ENCODE assay signal across 8 mouse cellular contexts in the genomic region with DNA sequence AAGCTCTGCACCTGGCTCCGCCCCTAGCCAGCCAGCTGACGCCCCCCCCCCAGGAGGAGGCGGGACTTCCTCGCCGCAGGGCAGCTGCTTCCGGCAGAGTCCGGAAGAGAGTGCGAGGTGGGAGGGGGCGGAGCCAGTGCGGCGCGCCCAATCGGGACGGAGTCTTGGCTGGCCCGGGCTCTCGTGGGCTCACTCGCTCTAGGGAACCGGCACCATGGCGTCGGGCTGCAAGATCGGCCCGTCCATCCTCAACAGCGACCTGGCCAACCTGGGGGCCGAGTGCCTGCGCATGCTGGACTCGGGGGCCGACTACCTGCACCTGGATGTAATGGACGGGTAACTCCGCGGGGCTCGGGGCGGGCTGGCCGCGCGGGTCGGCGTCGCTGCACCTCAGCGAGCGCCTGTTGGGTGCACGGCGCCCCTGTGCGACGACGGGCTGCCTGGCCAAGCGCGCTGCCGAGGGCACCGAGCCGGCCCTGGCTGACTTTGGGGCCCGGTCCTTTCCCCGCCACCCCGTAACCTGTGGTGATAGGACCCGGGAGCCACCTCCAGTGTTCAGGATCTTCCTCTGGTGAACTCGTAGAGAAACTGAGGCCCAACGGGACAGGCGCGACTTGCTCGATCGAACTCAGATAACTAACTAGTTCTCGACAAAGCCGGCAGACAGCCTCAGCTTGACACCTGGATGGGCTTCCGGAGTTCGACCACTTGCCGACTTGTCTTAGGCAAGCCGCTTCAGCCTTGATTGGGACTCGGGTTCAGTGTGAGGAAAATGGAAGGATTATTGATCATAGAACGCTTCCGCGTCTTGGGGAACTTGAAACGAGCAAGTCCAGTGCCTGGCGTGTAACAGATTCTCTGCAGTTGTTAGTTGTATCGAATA. TPM values are rescaled to one million over a fixed set of nuclear protein-coding genes. Genes with fewer than 3 reads are reported as not detected.
DNase-seq lines count a peak whose midpoint lies in the region; ATAC-seq and TF ChIP-seq lines count a peak whose summit lies in the region.

TSS of gene Rpe (plus strand) at position 139 of the 883 bp plus-strand sequence.

- H3K36me3 ChIP-seq in embryonic facial prominence, embryonic 15.5 days: no peaks in the 10 kb centered on the region
- H3K36me3 ChIP-seq in kidney, embryonic 14.5 days (ENCODE audit: control insufficient read depth, insufficient read depth, low read length): no peaks in the 10 kb centered on the region
- no peaks in the 10 kb centered on the region for H3K36me3 ChIP-seq in limb, embryonic 15.5 days

- under 1% methylated on average over 73 of the region's 73 CpGs for WGBS in bone marrow, adult 2 months
- WGBS in embryonic facial prominence, embryonic 15.5 days: under 1% methylated on average over 73 of the region's 73 CpGs
- under 1% methylated on average over 58 of the region's 73 CpGs for WGBS in kidney, embryonic 14.5 days
- under 1% methylated on average over 73 of the region's 73 CpGs for WGBS in limb, embryonic 15.5 days

- H3K27ac ChIP-seq in bone marrow, adult 2 months (ENCODE audit: control insufficient read depth, insufficient read depth, low read depth, low read length, poor library complexity): peak within 1 kb of the TSS; percentile 93
- peak within 1 kb of the TSS; percentile 85 for H3K27ac ChIP-seq in embryonic facial prominence, embryonic 15.5 days (replicated peaks)
- H3K27ac ChIP-seq in kidney, embryonic 14.5 days (ENCODE audit: low read depth, low read length): peak within 1 kb of the TSS; percentile 34; the same call in 1 of the 2 replicates
- H3K27ac ChIP-seq in limb, embryonic 15.5 days: peak within 1 kb of the TSS; percentile 82

- no peaks in the 10 kb centered on the region for H3K27me3 ChIP-seq in embryonic facial prominence, embryonic 15.5 days
- no peaks in the 10 kb centered on the region for H3K27me3 ChIP-seq in kidney, embryonic 14.5 days (ENCODE audit: control insufficient read depth, insufficient read depth, low read length)
- no peaks in the 10 kb centered on the region for H3K27me3 ChIP-seq in limb, embryonic 15.5 days

- no peak for TF ChIP-seq CTCF in bone marrow, adult 2 months (IDR thresholded peaks at IDR 0.05; ENCODE audit: control insufficient read depth, insufficient read depth, low read length)

- H3K4me2 ChIP-seq in embryonic facial prominence, embryonic 15.5 days (replicated peaks): peak within 1 kb of the TSS; percentile 56
- H3K4me2 ChIP-seq in kidney, embryonic 14.5 days (replicated peaks; ENCODE audit: low read depth, low read length): peak within 1 kb of the TSS; percentile 66
- H3K4me2 ChIP-seq in limb, embryonic 15.5 days: peak within 1 kb of the TSS; percentile 55

- DNase-seq in 416B (ENCODE audit: low read depth): peak; percentile 93
- DNase-seq in heart, adult 9 months (ENCODE audit: low spot score in 2 of 2): peak; percentile 89 to 90
- DNase-seq in monocyte, adult 2 months (ENCODE audit: low read depth in 1 of 2, low spot score in 2 of 2): peak; percentile 75 to 83
- DNase-seq in spleen, postnatal 36 days (ENCODE audit: low spot score in 2 of 2): peak; percentile 92 to 93

- TF ChIP-seq POLR2A in bone marrow, adult 2 months (IDR thresholded peaks at IDR 0.05; ENCODE audit: borderline replicate concordance, control insufficient read depth, low read depth, low read length): peak; percentile 91

- H3K9me3 ChIP-seq in embryonic facial prominence, embryonic 15.5 days (replicated peaks): no peaks in the 10 kb centered on the region
- no peaks in the 10 kb centered on the region for H3K9me3 ChIP-seq in kidney, embryonic 14.5 days (ENCODE audit: control insufficient read depth, low read length)
- H3K9me3 ChIP-seq in limb, embryonic 15.5 days: no peaks in the 10 kb centered on the region

- peak; percentile 100 for ATAC-seq in embryonic facial prominence, embryonic 15.5 days (ENCODE audit: insufficient number of reproducible peaks, low FRiP score, low TSS enrichment, low read depth)
- ATAC-seq in kidney, embryonic 14.5 days (ENCODE audit: low FRiP score, low TSS enrichment): peak; percentile 100
- peak; percentile 99 for ATAC-seq in limb, embryonic 15.5 days (ENCODE audit: insufficient number of reproducible peaks, low FRiP score, low TSS enrichment, low read depth)

- H3K9ac ChIP-seq in embryonic facial prominence, embryonic 15.5 days: peak within 1 kb of the TSS; percentile 59
- H3K9ac ChIP-seq in kidney, embryonic 14.5 days (ENCODE audit: low read depth, low read length): peak within 1 kb of the TSS; percentile 80
- peak within 1 kb of the TSS; percentile 80 for H3K9ac ChIP-seq in limb, embryonic 15.5 days

- peak within 1 kb of the TSS; percentile 98 for H3K4me3 ChIP-seq in bone marrow, adult 2 months (replicated peaks; ENCODE audit: control insufficient read depth, low read depth, low read length)
- peak within 1 kb of the TSS; percentile 88 for H3K4me3 ChIP-seq in embryonic facial prominence, embryonic 15.5 days (replicated peaks)
- peak within 1 kb of the TSS; percentile 74 for H3K4me3 ChIP-seq in kidney, embryonic 14.5 days (ENCODE audit: low read length)
- H3K4me3 ChIP-seq in limb, embryonic 15.5 days: peak within 1 kb of the TSS; percentile 89

- no peaks in the 10 kb centered on the region; the same call in 1 of the 2 replicates for H3K4me1 ChIP-seq in bone marrow, adult 2 months (ENCODE audit: control insufficient read depth, insufficient read depth, low read length)
- H3K4me1 ChIP-seq in embryonic facial prominence, embryonic 15.5 days: peaks cover 5% of the 10 kb centered on the region; the same call in 1 of the 2 replicates
- peaks cover 5% of the 10 kb centered on the region; the same call in 1 of the 2 replicates for H3K4me1 ChIP-seq in kidney, embryonic 14.5 days (ENCODE audit: control insufficient read depth, insufficient read depth, low read length)
- H3K4me1 ChIP-seq in limb, embryonic 15.5 days: peaks cover 5% of the 10 kb centered on the region; the same call in 1 of the 2 replicates

RNA-seq across cellular contexts. Expression of gene Rpe, which starts in this region (rescaled TPM):
- polyA plus RNA-seq in bone marrow, adult 2 months (2011; ENCODE audit: insufficient read depth, insufficient read length, low replicate concordance, missing spikeins): 14.3 and 22.6 TPM in 2 replicates
- 42.6 and 46.3 TPM in 2 replicates for polyA plus RNA-seq in embryonic facial prominence, embryonic 15.5 days (2015; fragmentation: Nextera tagmentation; extraction: Ambion mirVana)
- 40.7 and 49.3 TPM in 2 replicates for polyA plus RNA-seq in kidney, embryonic 14.5 days (2014; fragmentation: Nextera tagmentation; extraction: Ambion mirVana)
- 40.4 and 45.9 TPM in 2 replicates for polyA plus RNA-seq in limb, embryonic 15.5 days (2015; fragmentation: Nextera tagmentation; extraction: Ambion mirVana)

Comparison
In these comparisons a context has a peak if more than half of its experiments do, and no peak if none do; other contexts are left out.
1. Peak in every context shown above with its lines: DNase-seq, ATAC-seq, H3K4me3 ChIP-seq and H3K27ac ChIP-seq.
2. H3K27ac ChIP-seq: peak in every context shown above with its lines; median percentile 93 in bone marrow, adult 2 months; 85 in embryonic facial prominence, embryonic 15.5 days; 82 in limb, embryonic 15.5 days; 34 in kidney, embryonic 14.5 days.